Mouse (Mus musculus): ENCODE measurements at regions not wholly inside any gene's neighbourhood (a gene's known extent, or its start where the extent isn't known, plus 50 kb on each side); places are given as distances from the start of the nearest gene placed in this dataset.

DNA sequence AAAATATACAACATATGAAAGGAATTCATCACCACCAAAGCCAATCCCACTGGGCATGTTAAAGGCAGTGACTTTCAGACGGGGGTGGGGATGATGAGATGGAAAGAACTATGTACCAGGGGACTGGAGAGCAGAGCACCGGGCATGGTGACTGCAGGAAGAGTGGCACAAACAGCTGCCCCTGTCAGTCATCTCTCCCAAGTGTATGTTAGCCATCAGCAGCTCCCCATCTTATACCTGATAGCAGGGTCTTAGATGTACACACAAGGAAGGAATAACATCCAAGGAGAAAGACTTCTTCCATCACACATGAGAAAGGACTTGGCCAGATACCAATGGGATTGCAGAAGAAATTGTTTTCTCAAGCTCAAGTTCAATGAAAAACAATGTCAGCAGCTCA is 257.2 kb downstream of the Nuak1 start:
- Histone ChIP-seq H3K9me3 (replicated peaks) (no peaks in the 10 kb centered on the region), H3K4me3 (replicated peaks) (no peak overlapping the region), H3K4me2 (no peak overlapping the region), H3K27me3 (replicated peaks) (no peaks in the 10 kb centered on the region), H3K36me3 (no peaks in the 10 kb centered on the region), H3K9ac (replicated peaks) (no peak overlapping the region), H3K4me1 (no peaks in the 10 kb centered on the region), H3K27ac (replicated peaks) (no peak overlapping the region)
- WGBS, result 75% methylated on average over 2 of the region's 2 CpGs
- no peak for ATAC-seq (ENCODE audit: low FRiP score)

DNA sequence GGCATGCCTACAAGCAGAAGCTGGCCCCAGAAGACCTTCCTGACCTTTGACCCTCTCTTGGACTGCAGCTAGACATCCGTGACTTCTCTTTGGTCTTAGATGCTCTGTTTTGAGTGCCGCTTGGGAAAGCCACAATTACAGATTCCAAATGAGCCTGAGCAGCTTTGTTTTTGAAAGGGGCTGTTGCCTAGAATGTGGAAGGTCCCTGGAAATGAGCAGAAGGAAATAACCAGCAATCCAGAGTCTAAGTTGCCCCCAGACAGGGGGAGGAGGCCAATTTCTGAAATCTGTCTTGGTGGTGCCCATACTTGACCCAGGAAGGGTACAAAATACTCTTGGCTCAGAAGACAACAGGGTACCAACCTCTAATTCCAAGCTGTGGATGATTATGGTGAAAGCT is 253.9 kb downstream of the Nuak1 start:
- H3K4me1 ChIP-seq, result no peaks in the 10 kb centered on the region
- no peak for ATAC-seq (ENCODE audit: low FRiP score)
- no peaks in the 10 kb centered on the region for H3K27me3 ChIP-seq (replicated peaks)
- no peaks in the 10 kb centered on the region for H3K36me3 ChIP-seq
- H3K4me2 ChIP-seq, result no peak overlapping the region
- H3K9me3 ChIP-seq (replicated peaks), result no peaks in the 10 kb centered on the region
- H3K4me3 ChIP-seq (replicated peaks), result no peak overlapping the region
- no peak overlapping the region for H3K27ac ChIP-seq (replicated peaks)
- no peak overlapping the region for H3K9ac ChIP-seq (replicated peaks)
- 60% methylated on average over 2 of the region's 2 CpGs for WGBS

DNA sequence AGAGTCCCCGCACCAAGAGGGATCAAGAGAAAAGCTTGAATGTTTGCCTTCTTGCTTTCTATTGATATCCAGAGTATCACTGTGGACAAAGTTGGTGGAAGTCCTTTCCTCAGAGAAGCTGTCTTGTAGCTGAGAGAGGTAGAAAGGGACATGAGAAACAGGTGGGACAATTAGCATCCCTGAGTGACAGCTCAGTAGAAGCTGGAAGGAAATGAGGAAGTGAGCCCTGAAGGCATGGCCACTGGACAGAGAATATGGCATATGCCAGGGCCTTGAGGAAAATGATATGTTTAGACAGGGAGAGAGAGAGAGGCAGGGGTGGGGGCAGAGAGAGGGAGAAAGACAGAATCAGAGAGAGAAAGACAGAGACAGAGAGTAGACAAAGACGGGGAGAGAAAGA is 241.4 kb downstream of the Nuak1 start:
- H3K4me3 ChIP-seq (replicated peaks), result no peak overlapping the region
- no peaks in the 10 kb centered on the region for H3K27me3 ChIP-seq (replicated peaks)
- ATAC-seq (ENCODE audit: low FRiP score), result no peak
- no peak overlapping the region for H3K9ac ChIP-seq (replicated peaks)
- no peaks in the 10 kb centered on the region for H3K9me3 ChIP-seq (replicated peaks)
- no peaks in the 10 kb centered on the region for H3K36me3 ChIP-seq
- 91% methylated on average over 2 of the region's 2 CpGs for WGBS
- H3K4me1 ChIP-seq, result no peaks in the 10 kb centered on the region
- H3K27ac ChIP-seq (replicated peaks), result no peak overlapping the region
- H3K4me2 ChIP-seq, result no peak overlapping the region

DNA sequence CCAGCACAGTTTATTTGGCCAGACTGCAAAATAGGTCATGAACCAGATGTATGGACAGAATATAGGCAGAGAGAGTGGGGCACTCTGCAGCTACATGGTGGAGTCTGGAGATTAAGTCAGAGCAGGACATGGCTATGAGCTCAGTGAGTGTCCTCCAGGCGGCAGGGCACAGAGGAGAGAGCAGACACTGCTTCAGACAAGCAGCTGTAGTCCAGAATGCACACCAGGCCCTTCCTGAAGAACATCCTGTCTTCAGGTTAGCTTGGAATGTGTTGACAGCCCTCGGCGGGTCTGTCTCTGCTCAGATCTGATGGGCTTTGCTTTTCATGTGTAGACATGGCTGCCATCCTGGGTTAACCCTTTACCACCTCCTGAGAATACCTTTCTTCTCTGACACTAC is 238.6 kb downstream of the Nuak1 start:
- 71% methylated on average over 3 of the region's 3 CpGs for WGBS
- H3K36me3 ChIP-seq, result no peaks in the 10 kb centered on the region
- H3K9me3 ChIP-seq (replicated peaks), result no peaks in the 10 kb centered on the region
- H3K27me3 ChIP-seq (replicated peaks), result no peaks in the 10 kb centered on the region
- H3K27ac ChIP-seq (replicated peaks), result no peak overlapping the region
- no peak overlapping the region for H3K4me3 ChIP-seq (replicated peaks)
- H3K9ac ChIP-seq (replicated peaks), result no peak overlapping the region
- ATAC-seq (ENCODE audit: low FRiP score), result no peak
- no peak overlapping the region for H3K4me2 ChIP-seq
- H3K4me1 ChIP-seq, result no peaks in the 10 kb centered on the region

DNA sequence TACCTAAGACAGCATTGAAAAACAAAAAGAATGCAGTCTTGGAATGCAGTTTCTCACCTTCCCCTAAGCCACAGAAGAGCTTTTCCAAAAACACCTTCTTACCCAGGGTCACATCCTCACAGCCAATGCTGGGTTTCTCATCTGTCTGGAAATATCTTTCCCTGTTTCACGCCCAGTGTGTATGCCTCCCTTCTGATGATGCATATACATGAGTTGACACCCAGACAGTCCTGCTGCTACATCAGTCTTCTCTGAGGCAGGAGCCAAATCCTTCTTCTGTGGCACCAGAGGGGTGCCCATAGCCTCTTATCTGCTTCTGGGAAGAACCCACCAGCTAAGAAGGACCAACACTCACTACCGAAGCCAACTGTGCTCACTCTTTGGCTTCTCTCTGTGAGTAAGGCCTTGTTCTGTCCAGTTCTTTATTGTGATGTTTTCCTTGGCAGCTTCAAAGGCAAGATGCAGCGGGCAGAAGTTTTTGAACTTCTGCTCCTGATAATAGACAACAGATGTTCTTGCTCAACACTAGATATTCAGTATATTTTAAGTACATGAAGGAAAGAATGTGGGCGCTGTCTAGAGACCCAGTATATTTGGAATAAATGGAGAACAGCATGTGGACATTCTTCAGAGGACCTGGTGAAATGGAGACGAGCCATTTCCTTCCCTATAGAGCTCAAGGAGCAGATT is 228.2 kb downstream of the Nuak1 start:
- ATAC-seq (ENCODE audit: low FRiP score), result no peak
- H3K4me3 ChIP-seq (replicated peaks), result no peak overlapping the region
- H3K9me3 ChIP-seq (replicated peaks), result no peaks in the 10 kb centered on the region; the same call in 1 of the 2 replicates
- no peak overlapping the region for H3K27ac ChIP-seq (replicated peaks)
- no peaks in the 10 kb centered on the region for H3K27me3 ChIP-seq (replicated peaks)
- no peak overlapping the region for H3K4me2 ChIP-seq
- H3K36me3 ChIP-seq, result no peaks in the 10 kb centered on the region
- WGBS, result 87% methylated on average over 5 of the region's 5 CpGs
- no peak overlapping the region for H3K9ac ChIP-seq (replicated peaks)
- no peaks in the 10 kb centered on the region for H3K4me1 ChIP-seq

DNA sequence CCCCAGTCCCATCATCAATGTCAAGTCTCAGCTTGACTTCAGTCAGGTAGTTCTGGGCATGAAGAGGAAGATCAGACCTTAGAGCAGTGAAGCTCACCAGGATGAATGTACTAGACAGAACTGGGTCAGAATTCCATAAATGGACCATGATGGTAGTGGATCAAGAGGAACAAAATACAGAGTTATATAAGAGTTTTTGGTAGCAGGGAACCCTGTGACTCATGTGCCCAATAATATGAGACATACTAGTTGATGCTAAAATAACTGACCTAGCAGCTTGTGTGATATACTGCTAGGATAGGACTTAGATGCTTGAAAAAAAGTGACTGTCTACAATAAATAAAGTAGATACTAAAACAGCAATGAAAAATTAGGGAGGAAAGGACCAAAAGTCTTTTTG is 225.6 kb downstream of the Nuak1 start:
- Histone ChIP-seq H3K27me3 (replicated peaks) (no peaks in the 10 kb centered on the region), H3K4me3 (replicated peaks) (no peak overlapping the region), H3K27ac (replicated peaks) (no peak overlapping the region), H3K9ac (replicated peaks) (no peak overlapping the region), H3K36me3 (no peaks in the 10 kb centered on the region), H3K9me3 (replicated peaks) (no peaks in the 10 kb centered on the region), H3K4me1 (no peaks in the 10 kb centered on the region), H3K4me2 (no peak overlapping the region)
- no peak for ATAC-seq (ENCODE audit: low FRiP score)

DNA sequence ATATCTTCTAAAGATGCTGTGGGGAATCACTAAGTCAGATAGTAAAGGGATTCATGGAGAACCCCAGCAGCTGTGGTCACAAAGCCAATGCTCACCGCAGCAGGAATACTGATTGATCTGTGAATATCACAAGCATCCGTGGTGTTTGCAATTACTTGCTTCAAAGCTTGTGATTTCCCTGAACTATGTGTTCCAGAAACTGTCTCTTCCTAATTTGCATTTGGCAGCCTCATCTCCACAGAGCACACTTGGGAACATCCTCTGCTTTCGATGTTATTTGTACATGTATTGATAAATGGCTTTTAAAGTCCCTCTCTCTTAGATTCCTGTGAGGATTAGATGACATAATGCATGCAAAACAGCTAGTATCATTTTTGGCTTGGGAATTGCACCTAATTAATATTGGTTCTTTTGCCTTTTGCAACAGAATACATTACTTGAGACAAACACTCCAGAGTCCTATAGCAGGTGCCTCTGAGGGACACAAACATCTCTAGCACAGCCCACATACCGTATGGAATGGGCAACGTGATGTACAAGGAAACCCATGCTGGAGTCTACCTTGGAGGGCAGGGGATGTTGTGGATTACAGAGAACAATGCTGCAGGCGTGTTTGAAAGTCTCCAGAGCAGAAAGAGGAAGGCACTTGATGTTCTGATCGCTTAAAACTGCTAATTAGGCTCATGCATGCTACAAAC is 211.0 kb downstream of the Nuak1 start:
- Histone ChIP-seq H3K27me3 (replicated peaks) (no peaks in the 10 kb centered on the region), H3K4me2 (no peak overlapping the region), H3K9me3 (replicated peaks) (no peaks in the 10 kb centered on the region), H3K27ac (replicated peaks) (peak overlapping the region; percentile 64), H3K9ac (replicated peaks) (no peak overlapping the region), H3K36me3 (no peaks in the 10 kb centered on the region), H3K4me1 (peaks cover 11% of the 10 kb centered on the region; the same call in 1 of the 2 replicates), H3K4me3 (replicated peaks) (no peak overlapping the region)
- WGBS, result 51% methylated on average over 7 of the region's 7 CpGs
- ATAC-seq (ENCODE audit: low FRiP score), result peak; percentile 57

DNA sequence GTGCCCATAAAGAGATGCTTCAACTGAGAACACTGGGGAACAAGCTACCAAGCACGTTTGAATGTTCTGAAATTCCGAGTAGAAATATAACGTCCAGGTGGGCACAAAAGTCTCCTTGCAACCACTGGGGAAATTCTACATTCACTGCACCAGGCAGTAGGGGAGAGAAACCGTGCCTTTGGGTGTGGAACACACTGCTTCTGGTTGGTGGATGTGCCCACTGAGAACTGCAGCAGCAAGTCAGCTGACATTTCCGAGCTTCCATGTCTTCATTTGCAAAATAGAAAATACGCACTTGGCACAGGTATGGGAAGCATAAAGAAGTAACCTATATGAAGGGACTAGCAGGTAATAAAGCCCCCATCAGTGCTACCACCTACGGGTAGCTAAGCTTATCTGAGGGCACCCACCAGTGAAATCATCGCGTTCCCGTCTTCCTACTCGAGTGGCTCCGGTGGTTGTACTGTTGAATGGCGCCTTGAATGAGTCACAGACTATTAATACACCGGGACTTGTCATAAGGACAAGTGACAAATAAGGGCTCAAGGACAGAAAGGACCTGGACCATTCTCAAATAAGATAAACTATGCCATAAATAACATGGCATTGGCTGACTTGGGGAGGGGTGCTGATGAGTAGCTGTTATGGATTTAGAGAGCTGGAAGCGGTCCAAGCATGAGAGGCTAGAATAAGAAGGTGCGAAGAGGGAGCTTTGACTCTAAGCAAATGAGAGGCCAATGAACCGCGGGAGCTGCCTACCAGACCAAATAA is 210.2 kb downstream of the Nuak1 start:
- peaks cover 11% of the 10 kb centered on the region; the same call in 1 of the 2 replicates for H3K4me1 ChIP-seq
- H3K4me3 ChIP-seq (replicated peaks), result no peak overlapping the region
- H3K36me3 ChIP-seq, result no peaks in the 10 kb centered on the region
- WGBS, result 85% methylated on average over 18 of the region's 18 CpGs
- H3K27ac ChIP-seq (replicated peaks), result peak overlapping the region; percentile 64
- no peak overlapping the region for H3K4me2 ChIP-seq
- H3K9ac ChIP-seq (replicated peaks), result no peak overlapping the region
- no peaks in the 10 kb centered on the region for H3K27me3 ChIP-seq (replicated peaks)
- no peaks in the 10 kb centered on the region for H3K9me3 ChIP-seq (replicated peaks)
- ATAC-seq (ENCODE audit: low FRiP score), result no peak

DNA sequence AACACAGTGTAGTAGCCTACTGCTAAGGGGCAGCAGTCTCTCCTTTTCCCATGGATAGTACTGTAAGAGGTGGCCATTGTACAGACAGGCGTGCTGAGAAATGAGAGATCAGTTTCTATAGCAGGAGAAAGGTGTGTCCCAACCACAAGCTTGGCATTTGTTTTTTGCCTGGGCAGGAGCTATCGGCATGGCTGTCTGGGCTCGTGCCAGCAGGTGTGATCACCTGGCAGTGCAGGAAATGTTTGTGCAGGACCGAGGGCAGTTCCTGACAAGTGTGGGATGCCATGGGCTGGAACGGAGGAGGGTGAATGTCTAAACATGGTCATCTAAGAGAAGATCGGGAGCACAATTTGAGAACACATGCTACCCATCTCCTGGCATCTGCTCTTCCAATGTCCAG is 205.4 kb downstream of the Nuak1 start:
- H3K36me3 ChIP-seq, result no peaks in the 10 kb centered on the region

DNA sequence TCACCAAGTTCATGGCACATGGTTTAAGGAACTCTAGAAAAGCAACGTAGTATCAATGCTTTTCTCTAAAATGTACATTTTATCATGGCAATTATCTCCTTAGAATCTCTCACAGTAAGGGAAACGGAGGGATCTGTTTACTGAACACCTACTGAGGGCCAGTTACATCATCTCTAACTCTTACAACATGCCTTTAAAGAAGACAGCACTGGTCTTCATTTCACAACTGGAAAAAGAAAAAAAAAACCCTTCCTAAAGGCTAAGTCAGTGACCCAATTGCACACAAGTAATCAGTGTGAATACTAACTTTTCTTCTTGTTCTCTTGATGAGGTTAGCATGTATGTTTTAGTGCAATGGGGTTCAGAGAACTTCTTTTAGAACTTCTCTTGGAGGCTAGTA is 204.2 kb downstream of the Nuak1 start:
- no peaks in the 10 kb centered on the region for H3K36me3 ChIP-seq
- ATAC-seq (ENCODE audit: low FRiP score), result no peak
- no peaks in the 10 kb centered on the region for H3K27me3 ChIP-seq (replicated peaks)
- H3K9ac ChIP-seq (replicated peaks), result no peak overlapping the region
- WGBS, result 78% methylated on average over 2 of the region's 2 CpGs
- H3K4me1 ChIP-seq, result no peaks in the 10 kb centered on the region
- H3K27ac ChIP-seq (replicated peaks), result no peak overlapping the region
- no peak overlapping the region for H3K4me3 ChIP-seq (replicated peaks)
- H3K4me2 ChIP-seq, result no peak overlapping the region
- H3K9me3 ChIP-seq (replicated peaks), result no peaks in the 10 kb centered on the region

More for the DNA sequence above, 205.4 kb downstream of the Nuak1 start:
- Histone ChIP-seq H3K4me1 (no peaks in the 10 kb centered on the region), H3K4me2 (no peak overlapping the region), H3K27ac (replicated peaks) (no peak overlapping the region), H3K27me3 (replicated peaks) (no peaks in the 10 kb centered on the region), H3K9me3 (replicated peaks) (no peaks in the 10 kb centered on the region), H3K4me3 (replicated peaks) (no peak overlapping the region), H3K9ac (replicated peaks) (no peak overlapping the region)
- ATAC-seq (ENCODE audit: low FRiP score), result no peak
- WGBS, result 91% methylated on average over 6 of the region's 6 CpGs

DNA sequence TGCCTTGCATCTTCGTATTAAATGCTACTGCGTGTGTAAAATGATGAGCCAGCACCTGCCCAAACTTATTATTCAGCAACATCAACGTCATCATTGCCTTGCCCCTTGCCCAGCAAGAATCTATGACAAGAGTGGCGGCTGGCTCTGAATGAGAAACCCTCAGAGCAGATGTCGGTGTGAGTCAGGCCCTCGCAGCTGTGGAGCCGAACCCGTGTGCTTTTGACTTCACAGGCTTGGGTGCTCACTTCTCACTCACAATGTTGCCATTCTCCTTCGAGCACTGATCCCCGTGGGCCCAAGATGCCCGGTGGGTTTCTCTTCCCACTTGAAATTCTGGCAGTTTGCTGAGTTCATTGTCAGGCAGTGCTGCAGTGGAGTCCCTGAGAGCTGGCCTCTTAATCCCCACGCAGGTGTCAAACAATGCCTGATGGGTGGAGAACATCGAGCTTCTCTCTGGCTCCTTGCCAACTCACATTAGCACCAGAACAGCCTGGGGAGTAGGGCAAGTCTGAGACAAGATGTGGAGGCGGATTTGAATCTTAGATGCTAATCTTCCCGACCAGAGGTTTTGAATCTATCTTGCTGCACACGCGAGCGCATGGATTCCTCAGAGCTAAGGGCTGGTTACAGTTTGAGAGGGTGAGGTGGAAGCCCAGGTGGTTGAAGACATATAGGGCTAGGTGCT is 202.0 kb downstream of the Nuak1 start:
- no peaks in the 10 kb centered on the region for H3K4me1 ChIP-seq
- H3K9ac ChIP-seq (replicated peaks), result no peak overlapping the region
- H3K9me3 ChIP-seq (replicated peaks), result 0 out of 2 replicates have a peak, but pooled peaks cover 9% of the 10 kb centered on the region
- H3K27me3 ChIP-seq (replicated peaks), result no peaks in the 10 kb centered on the region
- H3K36me3 ChIP-seq, result no peaks in the 10 kb centered on the region
- WGBS, result 58% methylated on average over 18 of the region's 18 CpGs
- H3K4me2 ChIP-seq, result no peak overlapping the region
- H3K4me3 ChIP-seq (replicated peaks), result no peak overlapping the region
- H3K27ac ChIP-seq (replicated peaks), result no peak overlapping the region
- ATAC-seq (ENCODE audit: low FRiP score), result no peak

All from neural tube, embryonic 15.5 days (tissue).